Mouse (Mus musculus) cerebellum, adult 11 months (tissue): ENCODE results near the gene Cdca7l.
"Not testable (repeated sequence)": the region's sequence is repeated elsewhere in the genome, so short reads cannot be mapped to it uniquely, and the experiment has no call there.

Source experiments
- DNase-seq: peaks from one replicate; pipeline ENCODE4 v3.0.0; 2022

The Cdca7l gene

GRCm38 (mm10) chr12:117867708-117868564 is 63.8 kb downstream of the Cdca7l start:
- DNase-seq: no peak

GRCm38 (mm10) chr12:117872265-117872664 is 68.2 kb downstream of the Cdca7l start:
- DNase-seq: no peak

- no peak for DNase-seq
Observed at GRCm38 (mm10) chr12:117878341-117878740, 74.3 kb downstream of the Cdca7l start.

- no peak for DNase-seq
Observed at GRCm38 (mm10) chr12:117884627-117885026, 80.5 kb downstream of the Cdca7l start.

- no peak for DNase-seq
Observed at GRCm38 (mm10) chr12:117887422-117887821, 83.3 kb downstream of the Cdca7l start.

GRCm38 (mm10) chr12:117900798-117901197 is 96.7 kb downstream of the Cdca7l start:
- DNase-seq: not testable (repeated sequence)

- DNase-seq: not testable (repeated sequence)
Observed at GRCm38 (mm10) chr12:117901352-117901751, 97.3 kb downstream of the Cdca7l start.

GRCm38 (mm10) chr12:117903671-117904070 is 99.6 kb downstream of the Cdca7l start:
- DNase-seq: no peak

- DNase-seq: not testable (repeated sequence)
Observed at GRCm38 (mm10) chr12:117905232-117905840, 101.2 kb downstream of the Cdca7l start.

GRCm38 (mm10) chr12:117911396-117911795 is 107.3 kb downstream of the Cdca7l start:
- no peak for DNase-seq

GRCm38 (mm10) chr12:117914613-117915245 is 110.6 kb downstream of the Cdca7l start:
- no peak for DNase-seq

- DNase-seq: no peak
Observed at GRCm38 (mm10) chr12:117915826-117916588, 111.9 kb downstream of the Cdca7l start.
